Mouse (Mus musculus): ENCODE measurements around the gene Vmn2r32. TPM values are rescaled to one million over a fixed set of nuclear protein-coding genes. Genes with fewer than 3 reads are reported as not detected.

Gene Vmn2r32
- under 1 TPM; 0.05 to 0.15 TPM for polyA plus RNA-seq (2017; shearing (Covaris generic))

DNA sequence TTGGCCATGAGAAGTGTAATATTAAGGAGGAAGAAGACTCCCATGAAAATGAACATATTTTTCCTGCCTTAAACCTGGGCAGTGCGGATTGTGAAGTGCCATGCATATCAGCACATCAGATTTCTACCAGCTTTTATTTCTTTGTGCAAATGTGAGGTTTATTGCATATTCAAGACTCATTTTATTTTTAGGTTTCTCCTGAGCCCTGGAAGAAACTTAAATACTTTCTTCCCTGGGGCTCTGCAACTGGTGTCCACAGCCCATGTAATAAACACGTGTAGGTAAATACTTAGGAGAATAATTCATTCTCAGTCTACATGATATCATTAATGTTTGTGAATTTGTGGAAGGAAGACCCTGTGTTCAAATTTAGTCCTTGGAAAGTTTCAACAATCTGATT is at the start of gene Vmn2r32:
Vmn2r32 (minus strand) TSS at position 101 of the 400 bp plus-strand sequence.

Other genes with a start within 250 kb of the Vmn2r32 start
- 1 to 10 TPM in 1 of 2 experiments, under 1 TPM in 1; 0.52 to 1.9 TPM for gene Vmn2r29, start 232.7 kb downstream of the Vmn2r32 start, polyA plus RNA-seq (2017; shearing (Covaris generic))
- gene Gm45844, start 201.7 kb downstream of the Vmn2r32 start, polyA plus RNA-seq (2017; shearing (Covaris generic)), result 1 to 10 TPM; 2.3 to 3.9 TPM
- 10 to 100 TPM; 66.9 to 71.3 TPM for gene Clcn4, start 179.2 kb downstream of the Vmn2r32 start, polyA plus RNA-seq (2017; shearing (Covaris generic))
- under 1 TPM in 1 of 2 experiments, not detected in 1; 0.06 TPM for gene Vmn2r30, start 142.4 kb downstream of the Vmn2r32 start, polyA plus RNA-seq (2017; shearing (Covaris generic))
- not detected for gene Gm45783, start 105.4 kb downstream of the Vmn2r32 start, polyA plus RNA-seq (2017; shearing (Covaris generic))
- under 1 TPM; 0.24 to 0.95 TPM for gene Vmn2r31, start 80.3 kb downstream of the Vmn2r32 start, polyA plus RNA-seq (2017; shearing (Covaris generic))
- under 1 TPM in 1 of 2 experiments, not detected in 1; 0.53 TPM for gene Vmn2r33, start 86.8 kb upstream of the Vmn2r32 start, polyA plus RNA-seq (2017; shearing (Covaris generic))
- gene Vmn2r34, start 209.5 kb upstream of the Vmn2r32 start, polyA plus RNA-seq (2017; shearing (Covaris generic)), result under 1 TPM in 1 of 2 experiments, not detected in 1; 0.18 TPM